Mouse (Mus musculus) liver, adult 2 months (tissue): Measurements from ENCODE around the gene Adgrl1.

ENCODE experiments used
- CTCF ChIP-seq: fragments of 200-500 bp; IDR thresholded peaks from 2 replicates; pipeline ENCODE4 v1.5.1; 2011; ENCODE audit warnings: low read depth, low read length, control low read depth
- POLR2A ChIP-seq: fragments of 200-500 bp; IDR thresholded peaks from 2 replicates; pipeline ENCODE4 v1.6.1; 2011; ENCODE audit warnings: low read length, control low read depth; ENCODE audit not compliant: insufficient read depth; ENCODE audit errors: extremely low read depth

- TF ChIP-seq CTCF (no peak), POLR2A (no peak)
Observed at GRCm38 (mm10) chr8:83898456-83898855, 1.4 kb upstream of the Adgrl1 start.
